18 mouse cellular contexts compared by ENCODE assay signal in genomic region chr11:22902923-22903322, GRCm38 (mm10).
"Had no signal": no experiment of that assay in that cellular context is flagged by ENCODE, and none has a peak within 500 bp of the region (broad histone marks: within the 10 kb centered on the region; RNA-seq: fewer than 3 reads in every experiment).

No protein-coding gene starts in this region.

- H3K4me2 ChIP-seq: lung, embryonic 15.5 days; midbrain, embryonic 11.5 days; midbrain, embryonic 13.5 days; midbrain, embryonic 15.5 days; neural tube, embryonic 12.5 days had no signal

- H3K4me1 ChIP-seq: lung, embryonic 15.5 days; midbrain, embryonic 13.5 days; midbrain, embryonic 15.5 days; neural tube, embryonic 12.5 days had no signal

- H3K36me3 ChIP-seq: lung, embryonic 15.5 days; midbrain, embryonic 15.5 days; neural tube, embryonic 12.5 days had no signal

- DNase-seq: lung, adult 2 months; lung, postnatal 14 days; lung, postnatal 36 days; right cerebral cortex, adult 18-20 months; right cerebral cortex, postnatal 25 days; right cerebral cortex, postnatal 4 days; spleen, adult 18-20 months; thymus, adult 18-20 months; thymus, postnatal 14 days; thymus, postnatal 36 days had no signal

- H3K27ac ChIP-seq: lung, embryonic 15.5 days; macrophage; midbrain, embryonic 13.5 days; midbrain, embryonic 15.5 days; neural tube, embryonic 12.5 days had no signal

- H3K9me3 ChIP-seq: lung, embryonic 15.5 days; megakaryocyte, embryonic 14.5 days; midbrain, embryonic 13.5 days; midbrain, embryonic 15.5 days; neural tube, embryonic 12.5 days had no signal

- H3K4me3 ChIP-seq: lung, embryonic 15.5 days; megakaryocyte, embryonic 14.5 days; midbrain, embryonic 13.5 days; midbrain, embryonic 15.5 days; neural tube, embryonic 12.5 days had no signal

- H3K9ac ChIP-seq: lung, embryonic 15.5 days; midbrain, embryonic 13.5 days; midbrain, embryonic 15.5 days; neural tube, embryonic 12.5 days had no signal

- H3K27me3 ChIP-seq: lung, embryonic 15.5 days; megakaryocyte, embryonic 14.5 days; midbrain, embryonic 13.5 days; midbrain, embryonic 15.5 days; neural tube, embryonic 12.5 days had no signal

- ATAC-seq: lung, postnatal 0 days; midbrain, embryonic 13.5 days; midbrain, embryonic 15.5 days had no signal
